Mouse (Mus musculus) telencephalon, adult 2 months (tissue): Measurements from ENCODE around the gene Gm20920.
"Not testable (repeated sequence)": the region's sequence is repeated elsewhere in the genome, so short reads cannot be mapped to it uniquely, and the experiment has no call there.

Experiments
- DNase-seq: peaks from one replicate; pipeline ENCODE4 v3.0.0-alpha.2; 2011; ENCODE audit warnings: low read depth, low spot score

The Gm20920 gene

GRCm38 (mm10) chrY:51851820-51852219, at the start of gene Gm20920:
TSS of gene Gm20920 (plus strand) at chrY:51852120.
- DNase-seq: not testable (repeated sequence)
